Mouse (Mus musculus) lung, adult 2 months (tissue): ENCODE data around the gene Flvcr1.

Experiments
- CTCF ChIP-seq: fragments of 200-500 bp; IDR thresholded peaks from 2 replicates; pipeline ENCODE4 v1.5.1; 2011; ENCODE audit warnings: mild to moderate bottlenecking, low read length, control low read depth; ENCODE audit not compliant: insufficient read depth
- POLR2A ChIP-seq: fragments of 200-500 bp; IDR thresholded peaks from 2 replicates; pipeline ENCODE4 v1.6.1; 2011; ENCODE audit warnings: low read depth, mild to moderate bottlenecking, control low read depth, low read length, borderline replicate concordance; ENCODE audit errors: extremely low read depth

- no peak for TF ChIP-seq CTCF
- no peak for TF ChIP-seq POLR2A
Observed at GRCm38 (mm10) chr1:191041352-191041751, 15.4 kb upstream of the Flvcr1 start.
